Mouse (Mus musculus) lung, postnatal 0 days (tissue): ENCODE measurements at regions not wholly inside any gene's neighbourhood (a gene's known extent, or its start where the extent isn't known, plus 50 kb on each side); places are given as distances from the start of the nearest gene placed in this dataset.

Experiments
- CTCF ChIP-seq: IDR thresholded peaks from 2 replicates; pipeline ENCODE4 v1.5.1; 2016; ENCODE audit warnings: antibody characterized with exemption, mild to moderate bottlenecking
- EP300 ChIP-seq: IDR thresholded peaks from 2 replicates; pipeline ENCODE4 v1.6.1; 2016; ENCODE audit warnings: antibody characterized with exemption, mild to moderate bottlenecking, control low read depth

GRCm38 (mm10) chr6:93417625-93418024, 474.3 kb upstream of the Adamts9 start:
- TF ChIP-seq CTCF (no peak), EP300 (no peak)
